Comparison of ENCODE assay signal across 7 mouse cellular contexts in genomic region chr17:24736330-24737051, GRCm38 (mm10). TPM values are rescaled to one million over a fixed set of nuclear protein-coding genes. Genes with fewer than 3 reads are reported as not detected.
A peak's percentile ranks its signal among the peaks of the same experiment; 100 is the strongest.
DNase-seq lines count a peak whose midpoint lies in the region; ATAC-seq lines count a peak whose summit lies in the region.

Msrb1 (plus strand) TSS chr17:24736642.

- peak within 1 kb of the TSS; percentile 65 for H3K4me3 ChIP-seq in embryonic facial prominence, embryonic 12.5 days
- H3K4me3 ChIP-seq in limb, embryonic 11.5 days (ENCODE audit: low read depth, low read length): peak within 1 kb of the TSS; percentile 58
- H3K4me3 ChIP-seq in midbrain, embryonic 14.5 days (replicated peaks; ENCODE audit: low read depth, low read length): peak within 1 kb of the TSS; percentile 48

- H3K4me2 ChIP-seq in embryonic facial prominence, embryonic 12.5 days (replicated peaks): peak within 1 kb of the TSS; percentile 70
- peak within 1 kb of the TSS; percentile 60 for H3K4me2 ChIP-seq in limb, embryonic 11.5 days (ENCODE audit: low read depth, severe bottlenecking)
- peak within 1 kb of the TSS; percentile 80 for H3K4me2 ChIP-seq in midbrain, embryonic 14.5 days (ENCODE audit: low read length)

- 0 out of 2 replicates have a peak, but pooled peaks cover 10% of the 10 kb centered on the region for H3K36me3 ChIP-seq in embryonic facial prominence, embryonic 12.5 days
- no peaks in the 10 kb centered on the region; the same call in 1 of the 2 replicates for H3K36me3 ChIP-seq in limb, embryonic 11.5 days (ENCODE audit: control insufficient read depth, insufficient read depth, low read length)
- H3K36me3 ChIP-seq in midbrain, embryonic 14.5 days (ENCODE audit: control insufficient read depth, insufficient read depth, low read length): no peaks in the 10 kb centered on the region

- H3K27ac ChIP-seq in embryonic facial prominence, embryonic 12.5 days: peak within 1 kb of the TSS; percentile 65; the same call in 1 of the 2 replicates
- H3K27ac ChIP-seq in limb, embryonic 11.5 days (replicated peaks; ENCODE audit: low read depth, low read length): no peak within 1 kb of the TSS
- peak within 1 kb of the TSS; percentile 45; the same call in 1 of the 2 replicates for H3K27ac ChIP-seq in midbrain, embryonic 14.5 days (replicated peaks; ENCODE audit: low read depth, low read length)

- ATAC-seq in embryonic facial prominence, embryonic 12.5 days (ENCODE audit: insufficient number of reproducible peaks, insufficient read depth, low FRiP score, low TSS enrichment): peak; percentile 92
- ATAC-seq in limb, embryonic 11.5 days (ENCODE audit: insufficient number of reproducible peaks, low FRiP score, low TSS enrichment, low read depth): peak; percentile 95
- peak; percentile 92 for ATAC-seq in midbrain, embryonic 14.5 days (ENCODE audit: low FRiP score, low TSS enrichment)

- WGBS in embryonic facial prominence, embryonic 12.5 days: under 1% methylated on average over 29 of the region's 29 CpGs
- 2% methylated on average over 29 of the region's 29 CpGs for WGBS in limb, embryonic 11.5 days
- 2% methylated on average over 29 of the region's 29 CpGs for WGBS in midbrain, embryonic 14.5 days

- H3K9ac ChIP-seq in embryonic facial prominence, embryonic 12.5 days: peak within 1 kb of the TSS; percentile 67
- peak within 1 kb of the TSS; percentile 28 for H3K9ac ChIP-seq in limb, embryonic 11.5 days (ENCODE audit: low read length)
- H3K9ac ChIP-seq in midbrain, embryonic 14.5 days (replicated peaks; ENCODE audit: low read length): peak within 1 kb of the TSS; percentile 50

- H3K9me3 ChIP-seq in embryonic facial prominence, embryonic 12.5 days: no peaks in the 10 kb centered on the region
- no peaks in the 10 kb centered on the region for H3K9me3 ChIP-seq in limb, embryonic 11.5 days (ENCODE audit: control insufficient read depth, low read length)
- H3K9me3 ChIP-seq in midbrain, embryonic 14.5 days (ENCODE audit: control insufficient read depth, low read length): no peaks in the 10 kb centered on the region

- H3K27me3 ChIP-seq in embryonic facial prominence, embryonic 12.5 days: no peaks in the 10 kb centered on the region
- H3K27me3 ChIP-seq in limb, embryonic 11.5 days (ENCODE audit: control insufficient read depth, insufficient read depth, low read length): no peaks in the 10 kb centered on the region
- no peaks in the 10 kb centered on the region for H3K27me3 ChIP-seq in midbrain, embryonic 14.5 days (ENCODE audit: control insufficient read depth, insufficient read depth, low read length)

- peaks cover 6% of the 10 kb centered on the region for H3K4me1 ChIP-seq in embryonic facial prominence, embryonic 12.5 days
- H3K4me1 ChIP-seq in limb, embryonic 11.5 days (ENCODE audit: control insufficient read depth, insufficient read depth, low read length): peaks cover 9% of the 10 kb centered on the region; the same call in 1 of the 2 replicates
- H3K4me1 ChIP-seq in midbrain, embryonic 14.5 days (ENCODE audit: control insufficient read depth, insufficient read depth, low read length): 0 out of 2 replicates have a peak, but pooled peaks cover 6% of the 10 kb centered on the region

- peak; percentile 92 for DNase-seq in adrenal gland, postnatal 25 days
- peak; percentile 100 for DNase-seq in heart, adult 11 months
- DNase-seq in kidney, adult 18-20 months: peak; percentile 96
- DNase-seq in limb, embryonic 11.5 days (ENCODE audit: low spot score): peak; percentile 94
- peak; percentile 95 for DNase-seq in midbrain, embryonic 14.5 days
- DNase-seq in spleen, adult 18-20 months: peak; percentile 90 to 93

RNA-seq across cellular contexts. Expression of gene Msrb1, which starts in this region (rescaled TPM):
- total RNA-seq in adrenal gland, postnatal 25 days (2021): 87.5 and 89.3 TPM in 2 replicates
- 23.6 and 25.6 TPM in 2 replicates for polyA plus RNA-seq in embryonic facial prominence, embryonic 12.5 days (2016; fragmentation: Nextera tagmentation; extraction: Ambion mirVana)
- 24.9 and 27.0 TPM in 2 replicates for polyA plus RNA-seq in limb, embryonic 11.5 days (2014; fragmentation: Nextera tagmentation; extraction: Ambion mirVana)
- polyA plus RNA-seq in midbrain, embryonic 14.5 days (2014; fragmentation: Nextera tagmentation; extraction: Ambion mirVana): 19.7 and 20.1 TPM in 2 replicates
